Mouse (Mus musculus) c-Kit-positive CD71-negative TER-119-negative erythroid progenitor cells, embryonic 14.5 days (primary cell): ENCODE measurements around the gene Pxt1.
A peak's percentile ranks its signal among the peaks of the same experiment; 100 is the strongest.
"Not testable (repeated sequence)": the region's sequence is repeated elsewhere in the genome, so short reads cannot be mapped to it uniquely, and the experiment has no call there.

Experiments used
- DNase-seq: peaks from one replicate; pipeline ENCODE4 v3.0.0-alpha.2; 2013; ENCODE audit warnings: low read depth

The Pxt1 gene

GRCm38 (mm10) chr17:28943740-28944139 is at the start of gene Pxt1:
Gene Pxt1, minus strand, starts transcription at chr17:28943840.
- DNase-seq: no peak

- DNase-seq: not testable (repeated sequence)
Measured at GRCm38 (mm10) chr17:28993004-28993403, 49.4 kb upstream of the Pxt1 start.

GRCm38 (mm10) chr17:28992105-28992504 is 48.5 kb upstream of the Pxt1 start:
- no peak for DNase-seq

- DNase-seq: no peak
Measured at GRCm38 (mm10) chr17:28991286-28991685, 47.6 kb upstream of the Pxt1 start.

GRCm38 (mm10) chr17:28990060-28990459 is 46.4 kb upstream of the Pxt1 start:
- DNase-seq: no peak

- DNase-seq: no peak
Measured at GRCm38 (mm10) chr17:28988996-28989395, 45.4 kb upstream of the Pxt1 start.

- no peak for DNase-seq
Measured at GRCm38 (mm10) chr17:28988291-28988690, 44.7 kb upstream of the Pxt1 start.

- peak; percentile 53 for DNase-seq
Measured at GRCm38 (mm10) chr17:28987713-28988112, 44.1 kb upstream of the Pxt1 start.

- DNase-seq: no peak
Measured at GRCm38 (mm10) chr17:28986833-28987232, 43.2 kb upstream of the Pxt1 start.

GRCm38 (mm10) chr17:28984724-28985420 is 41.2 kb upstream of the Pxt1 start:
- no peak for DNase-seq

- no peak for DNase-seq
Measured at GRCm38 (mm10) chr17:28982591-28982990, 39.0 kb upstream of the Pxt1 start.

GRCm38 (mm10) chr17:28981081-28981480 is 37.4 kb upstream of the Pxt1 start:
- DNase-seq: no peak

GRCm38 (mm10) chr17:28979091-28979490 is 35.5 kb upstream of the Pxt1 start:
- DNase-seq: no peak

GRCm38 (mm10) chr17:28970122-28970521 is 26.5 kb upstream of the Pxt1 start:
- DNase-seq: no peak

- DNase-seq: no peak
Measured at GRCm38 (mm10) chr17:28967021-28967610, 23.5 kb upstream of the Pxt1 start.

- no peak for DNase-seq
Measured at GRCm38 (mm10) chr17:28961596-28961995, 18.0 kb upstream of the Pxt1 start.

- DNase-seq: no peak
Measured at GRCm38 (mm10) chr17:28960597-28960996, 17.0 kb upstream of the Pxt1 start.

GRCm38 (mm10) chr17:28954416-28954815 is 10.8 kb upstream of the Pxt1 start:
- no peak for DNase-seq

GRCm38 (mm10) chr17:28953251-28953650 is 9.6 kb upstream of the Pxt1 start:
- no peak for DNase-seq

GRCm38 (mm10) chr17:28951831-28952799 is 8.5 kb upstream of the Pxt1 start, which contains the start of gene Kctd20:
Gene Kctd20, plus strand, starts transcription at chr17:28951950.
- DNase-seq: peak; percentile 81

GRCm38 (mm10) chr17:28950751-28951150 is 7.1 kb upstream of the Pxt1 start:
- DNase-seq: no peak

GRCm38 (mm10) chr17:28948661-28949060 is 5.0 kb upstream of the Pxt1 start:
- DNase-seq: no peak
